Mouse (Mus musculus) mouse trophoblast stem cell (cell line): ENCODE measurements around the gene Gm3880.
"Not testable (repeated sequence)": the region's sequence is repeated elsewhere in the genome, so short reads cannot be mapped to it uniquely, and the experiment has no call there.

Experiments used
- in situ Hi-C, 2 experiments: fragments of 300-500 bp; cut with MseI, MboI; formaldehyde crosslinking; loops; 2 replicates in 1 of 2; 3 replicates in 1 of 2; pipeline ENCODE4 v1.15.1; 2025

Gene Gm3880

GRCm38 (mm10) chrX:102686872-102687271, at the start of gene Gm3880:
TSS of gene Gm3880 (minus strand) at chrX:102686972.
- in situ Hi-C loops, result not testable (repeated sequence)

- in situ Hi-C loops, result not testable (repeated sequence)
These were observed 37.5 kb upstream of the Gm3880 start for GRCm38 (mm10) chrX:102724226-102724625.

GRCm38 (mm10) chrX:102707535-102707934, 20.8 kb upstream of the Gm3880 start, which contains the start of the genes Gm9112 and Dmrtc1b:
TSS of gene Gm9112 (minus strand) at chrX:102707635.
TSS of gene Dmrtc1b (plus strand) at chrX:102707865.
- in situ Hi-C loops, result loop anchor here in 1 of 2 experiments (10.0 kb wide), 1 partner anchor 197 kb away; the partner anchor contains the start of genes 1700011M02Rik and Dmrtc1a

- in situ Hi-C loops, result loop anchor here in 1 of 2 experiments (10.0 kb wide), 1 partner anchor 204 kb away; the partner anchor contains the start of genes 1700011M02Rik and Dmrtc1a
These were observed 13.9 kb upstream of the Gm3880 start for GRCm38 (mm10) chrX:102700636-102701035.

- in situ Hi-C loops, result not testable (repeated sequence)
These were observed 2.5 kb upstream of the Gm3880 start for GRCm38 (mm10) chrX:102689252-102689651.

GRCm38 (mm10) chrX:102684706-102685105, 2.1 kb downstream of the Gm3880 start:
- in situ Hi-C loops, result not testable (repeated sequence)

- in situ Hi-C loops, result loop anchor here in 1 of 2 experiments (25.0 kb wide), 1 partner anchor 429 kb away; no protein-coding TSS in a partner anchor
These were observed 20.1 kb downstream of the Gm3880 start for GRCm38 (mm10) chrX:102666641-102667040.

GRCm38 (mm10) chrX:102660712-102661111, 26.1 kb downstream of the Gm3880 start:
- in situ Hi-C loops, result loop anchor here in 1 of 2 experiments (25.0 kb wide), 1 partner anchor 423 kb away; no protein-coding TSS in a partner anchor

- in situ Hi-C loops, result no loop called here
These were observed 41.1 kb downstream of the Gm3880 start for GRCm38 (mm10) chrX:102645691-102646090.

GRCm38 (mm10) chrX:102645146-102645545, 41.6 kb downstream of the Gm3880 start:
- in situ Hi-C loops, result no loop called here

GRCm38 (mm10) chrX:102644573-102644951, 42.2 kb downstream of the Gm3880 start:
- in situ Hi-C loops, result no loop called here

- in situ Hi-C loops, result no loop called here
These were observed 42.8 kb downstream of the Gm3880 start, which contains the start of gene Phka1 for GRCm38 (mm10) chrX:102643823-102644572. TSS of gene Phka1 (minus strand) at chrX:102644246.
